Mouse (Mus musculus): ENCODE results near the gene Olfr802. TPM values are rescaled to one million over a fixed set of nuclear protein-coding genes. Genes with fewer than 3 reads are reported as not detected.

Gene Olfr802
- polyA plus RNA-seq, 1 experiment: not detected

DNA sequence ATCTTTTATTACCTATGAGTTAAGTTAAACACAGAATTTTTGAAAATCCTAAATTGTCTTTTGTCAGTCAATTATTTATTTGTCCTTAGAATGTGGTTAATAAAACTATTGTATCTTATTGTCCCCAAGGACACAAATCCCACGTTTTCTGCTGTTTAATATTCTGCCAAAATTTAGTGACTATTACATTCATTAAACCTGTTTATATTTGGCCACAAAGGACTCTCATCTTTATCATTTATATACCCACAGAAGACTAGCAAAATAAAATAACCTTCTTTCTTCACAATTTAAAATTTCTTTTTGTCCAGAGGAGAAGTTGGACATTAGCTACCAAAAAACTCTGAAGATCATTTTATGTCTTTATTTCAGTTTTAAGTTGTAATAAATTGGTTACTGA is 50.8 kb downstream of the Olfr802 start, which contains the start of gene Olfr799:
Gene Olfr799, plus strand, starts transcription at position 301 of the 400 bp plus-strand sequence.
- no peaks in the 10 kb centered on the region for H3K36me3 ChIP-seq (ENCODE audit: control insufficient read depth, insufficient read depth, low read length)
- no peak for TF ChIP-seq CTCF (conservative IDR thresholded peaks at IDR 0.05; ENCODE audit: insufficient read depth, insufficient read length, low read depth, low read length)
- no peak for TF ChIP-seq POLR2A (IDR thresholded peaks at IDR 0.05; ENCODE audit: low read depth, low read length)
- no peak within 1 kb of the TSS for H3K27ac ChIP-seq (ENCODE audit: insufficient read depth, low read depth, low read length)
- no peaks in the 10 kb centered on the region for H3K4me1 ChIP-seq (ENCODE audit: control insufficient read depth, insufficient read depth, low read length)
- no peak for DNase-seq
- no peaks in the 10 kb centered on the region for H3K27me3 ChIP-seq (replicated peaks; ENCODE audit: control insufficient read depth, insufficient read depth, low read length)
- H3K4me3 ChIP-seq (ENCODE audit: insufficient read depth, low read depth, low read length): no peak within 1 kb of the TSS
- WGBS: 13% methylated on average over 1 of the region's 1 CpGs

- Histone ChIP-seq H3K4me1 (ENCODE audit: control insufficient read depth, insufficient read depth, low read length) (no peaks in the 10 kb centered on the region), H3K36me3 (ENCODE audit: control insufficient read depth, insufficient read depth, low read length) (no peaks in the 10 kb centered on the region), H3K4me3 (ENCODE audit: insufficient read depth, low read depth, low read length) (no peak within 1 kb of the TSS), H3K27ac (ENCODE audit: insufficient read depth, low read depth, low read length) (no peak within 1 kb of the TSS), H3K27me3 (replicated peaks; ENCODE audit: control insufficient read depth, insufficient read depth, low read length) (no peaks in the 10 kb centered on the region)
- DNase-seq: no peak
- TF ChIP-seq POLR2A (IDR thresholded peaks at IDR 0.05; ENCODE audit: low read depth, low read length) (no peak), CTCF (conservative IDR thresholded peaks at IDR 0.05; ENCODE audit: insufficient read depth, insufficient read length, low read depth, low read length) (no peak)
- WGBS: 70% methylated on average over 1 of the region's 1 CpGs
Observed at GRCm38 (mm10) chr10:129627834-129628233, 60.1 kb downstream of the Olfr802 start, which contains the start of gene Olfr798. Gene Olfr798 (minus strand): TSS chr10:129627934.

Other genes starting within 250 kb of the Olfr802 start
- gene Olfr787, start 226.3 kb downstream of the Olfr802 start, polyA plus RNA-seq (2012; rRNA removed): not detected in 2 replicates
- not detected in 2 replicates for gene Olfr788, start 217.2 kb downstream of the Olfr802 start, polyA plus RNA-seq (2012; rRNA removed)
- gene Olfr789, start 203.4 kb downstream of the Olfr802 start, polyA plus RNA-seq (2012; rRNA removed): not detected in 2 replicates
- not detected in 2 replicates for gene Olfr790, start 189.7 kb downstream of the Olfr802 start, polyA plus RNA-seq (2012; rRNA removed)
- not detected in 2 replicates for gene Olfr791, start 166.4 kb downstream of the Olfr802 start, polyA plus RNA-seq (2012; rRNA removed)
- not detected in 2 replicates for gene Olfr792, start 149.0 kb downstream of the Olfr802 start, polyA plus RNA-seq (2012; rRNA removed)
- not detected in 2 replicates for gene Olfr794, start 120.5 kb downstream of the Olfr802 start, polyA plus RNA-seq (2012; rRNA removed)
- not detected in 2 replicates for gene Olfr796, start 75.6 kb downstream of the Olfr802 start, polyA plus RNA-seq (2012; rRNA removed)
- gene Olfr798, start 60.2 kb downstream of the Olfr802 start, polyA plus RNA-seq (2012; rRNA removed): not detected in 2 replicates
- not detected in 2 replicates for gene Olfr799, start 50.7 kb downstream of the Olfr802 start, polyA plus RNA-seq (2012; rRNA removed)
- gene Olfr800, start 30.5 kb downstream of the Olfr802 start, polyA plus RNA-seq (2012; rRNA removed): not detected in 2 replicates
- not detected in 2 replicates for gene Olfr801, start 14.3 kb downstream of the Olfr802 start, polyA plus RNA-seq (2012; rRNA removed)
- gene Olfr803, start 6.1 kb upstream of the Olfr802 start, polyA plus RNA-seq (2012; rRNA removed): not detected in 2 replicates
- not detected in 2 replicates for gene Olfr804, start 15.0 kb upstream of the Olfr802 start, polyA plus RNA-seq (2012; rRNA removed)
- gene Olfr805, start 41.2 kb upstream of the Olfr802 start, polyA plus RNA-seq (2012; rRNA removed): not detected in 2 replicates
- not detected in 2 replicates for gene Olfr806, start 53.8 kb upstream of the Olfr802 start, polyA plus RNA-seq (2012; rRNA removed)
- not detected in 2 replicates for gene Olfr807, start 69.6 kb upstream of the Olfr802 start, polyA plus RNA-seq (2012; rRNA removed)
- not detected in 2 replicates for gene Olfr808, start 77.3 kb upstream of the Olfr802 start, polyA plus RNA-seq (2012; rRNA removed)
- not detected in 2 replicates for gene Olfr809, start 86.5 kb upstream of the Olfr802 start, polyA plus RNA-seq (2012; rRNA removed)
- gene Olfr810, start 106.7 kb upstream of the Olfr802 start, polyA plus RNA-seq (2012; rRNA removed): not detected in 2 replicates
- gene Olfr811, start 116.2 kb upstream of the Olfr802 start, polyA plus RNA-seq (2012; rRNA removed): not detected in 2 replicates
- not detected in 2 replicates for gene Olfr812, start 157.9 kb upstream of the Olfr802 start, polyA plus RNA-seq (2012; rRNA removed)
- gene Olfr813, start 167.2 kb upstream of the Olfr802 start, polyA plus RNA-seq (2012; rRNA removed): not detected in 2 replicates
- gene Olfr814, start 191.7 kb upstream of the Olfr802 start, polyA plus RNA-seq (2012; rRNA removed): not detected in 2 replicates
- not detected in 2 replicates for gene Olfr815, start 217.7 kb upstream of the Olfr802 start, polyA plus RNA-seq (2012; rRNA removed)
- gene Olfr816, start 227.4 kb upstream of the Olfr802 start, polyA plus RNA-seq (2012; rRNA removed): not detected in 2 replicates

All from kidney, adult 2 months (tissue).